Mouse (Mus musculus) bone marrow, adult 2 months (tissue): ENCODE data around the gene Spz1.

Experiments used
- CTCF ChIP-seq: fragments of 200-500 bp; IDR thresholded peaks from 2 replicates; pipeline ENCODE4 v1.5.1; 2011; ENCODE audit warnings: low read length, control low read depth; ENCODE audit not compliant: control insufficient read depth, insufficient read depth
- POLR2A ChIP-seq: fragments of 200-500 bp; IDR thresholded peaks from 2 replicates; pipeline ENCODE4 v1.6.1; 2011; ENCODE audit warnings: low read depth, mild to moderate bottlenecking, control low read depth, low read length, borderline replicate concordance; ENCODE audit not compliant: control insufficient read depth

- TF ChIP-seq CTCF (no peak), POLR2A (no peak)
Observed at GRCm38 (mm10) chr13:92533801-92534200, 42.2 kb downstream of the Spz1 start.
